Mouse (Mus musculus): ENCODE measurements around the gene Trip6. TPM values are rescaled to one million over a fixed set of nuclear protein-coding genes. Genes with fewer than 3 reads are reported as not detected.

The Trip6 gene
- polyA plus RNA-seq, 2 experiments, result 4.9 to 7.2 TPM

DNA sequence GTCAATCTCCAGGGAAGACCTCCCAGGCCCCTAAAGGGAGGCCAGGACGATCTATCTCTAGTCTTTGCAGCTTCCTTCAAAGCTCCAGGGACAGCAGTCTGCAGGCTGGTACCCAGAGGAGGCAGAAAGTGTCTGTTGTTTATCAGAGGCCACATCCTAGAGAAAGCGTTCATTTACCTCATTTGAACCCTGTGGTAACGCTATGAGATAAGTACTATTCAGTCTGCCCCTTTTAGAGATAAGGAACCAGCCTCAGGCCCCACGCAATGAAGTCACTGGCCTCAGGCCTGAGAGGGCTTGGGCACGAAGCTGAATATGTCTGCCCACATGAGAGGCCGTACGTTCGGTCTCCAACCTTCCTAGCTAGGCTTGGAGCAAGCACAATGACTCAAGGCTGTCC lies 3.2 kb upstream of the Trip6 start:
- Histone ChIP-seq H3K4me1 (replicated peaks; ENCODE audit: control insufficient read depth in 2 of 2, insufficient read depth in 2 of 2, low read length in 1 of 2) (peaks cover 6 to 15% of the 10 kb centered on the region in 2 experiments), H3K4me2 (ENCODE audit: low read depth) (no peak overlapping the region), H3K9ac (replicated peaks) (no peak overlapping the region), H3K27me3 (ENCODE audit: control insufficient read depth, insufficient read depth, low read length) (no peaks in the 10 kb centered on the region), H3K9me3 (ENCODE audit: control insufficient read depth, low read length) (no peaks in the 10 kb centered on the region), H3K36me3 (replicated peaks; ENCODE audit: control insufficient read depth, insufficient read depth, low read depth) (no peaks in the 10 kb centered on the region), H3K27ac (no peak overlapping the region), H3K4me3 (ENCODE audit: insufficient read depth in 1 of 2, low read depth in 2 of 2, low read length in 2 of 2) (no peak overlapping the region)
- DNase-seq (ENCODE audit: low read depth in 3 of 3, low spot score in 3 of 3) (no peak), ATAC-seq (ENCODE audit: insufficient read depth) (no peak)
- WGBS (ENCODE audit: insufficient replicate concordance), result 29% methylated on average over 8 of the region's 8 CpGs
- TF ChIP-seq EP300 (IDR thresholded peaks at IDR 0.05; ENCODE audit: low read depth) (no peak), CTCF (IDR thresholded peaks at IDR 0.05; ENCODE audit: low read depth) (no peak)

DNA sequence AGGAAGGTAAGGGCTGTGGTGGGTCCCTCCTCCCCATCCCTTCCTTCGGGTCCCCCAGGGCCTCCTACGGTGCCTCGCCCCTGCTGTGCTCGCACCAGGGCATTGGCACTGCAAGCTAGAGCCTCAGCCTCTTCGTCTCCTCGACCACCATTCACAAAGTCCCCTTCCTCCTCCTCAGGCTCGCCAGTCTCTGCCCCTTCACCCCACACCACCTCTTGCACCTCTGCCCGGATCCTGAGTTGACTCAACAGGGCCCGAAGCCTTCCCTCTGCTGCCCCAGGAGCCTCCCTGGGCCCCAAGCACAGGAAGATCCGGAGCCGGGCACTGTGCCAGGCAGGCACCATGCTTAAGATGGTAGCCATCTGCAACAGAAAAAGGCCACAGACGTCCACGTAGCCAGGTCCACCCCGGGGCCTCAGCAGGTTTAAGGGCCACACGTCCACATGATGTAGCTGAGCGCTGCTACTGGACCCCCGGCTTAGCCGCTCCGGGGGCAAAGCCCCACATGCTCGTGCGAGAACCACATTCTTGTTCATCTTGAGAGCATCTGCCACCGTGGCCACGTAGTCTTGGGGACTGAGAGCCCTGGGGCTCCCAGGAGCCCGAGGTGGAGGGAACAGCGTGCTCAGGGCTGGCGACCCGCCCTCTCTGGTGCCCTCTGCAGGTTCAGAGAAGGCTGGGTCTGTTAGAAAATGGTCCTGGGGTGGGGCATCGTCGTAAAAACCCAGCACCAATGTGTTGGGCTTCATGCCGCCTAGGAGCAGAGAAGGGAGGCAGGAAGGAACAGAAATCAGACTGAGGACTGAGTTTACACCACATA lies 1.1 kb upstream of the Trip6 start:
- Histone ChIP-seq H3K4me2 (ENCODE audit: low read depth) (no peak overlapping the region), H3K9ac (replicated peaks) (no peak overlapping the region), H3K4me1 (replicated peaks; ENCODE audit: control insufficient read depth in 2 of 2, insufficient read depth in 2 of 2, low read length in 1 of 2) (peaks cover 6 to 15% of the 10 kb centered on the region in 2 experiments), H3K27ac (no peak overlapping the region), H3K27me3 (ENCODE audit: control insufficient read depth, insufficient read depth, low read length) (no peaks in the 10 kb centered on the region), H3K9me3 (ENCODE audit: control insufficient read depth, low read length) (no peaks in the 10 kb centered on the region), H3K4me3 (ENCODE audit: insufficient read depth in 1 of 2, low read depth in 2 of 2, low read length in 2 of 2) (no peak overlapping the region), H3K36me3 (replicated peaks; ENCODE audit: control insufficient read depth, insufficient read depth, low read depth) (no peaks in the 10 kb centered on the region)
- TF ChIP-seq EP300 (IDR thresholded peaks at IDR 0.05; ENCODE audit: low read depth) (no peak), CTCF (IDR thresholded peaks at IDR 0.05; ENCODE audit: low read depth) (peak; percentile 80)
- DNase-seq (ENCODE audit: low read depth in 3 of 3, low spot score in 3 of 3) (no peak), ATAC-seq (ENCODE audit: insufficient read depth) (peak; percentile 37; the same call in 1 of the 2 replicates)
- 48% methylated on average over 30 of the region's 30 CpGs for WGBS (ENCODE audit: insufficient replicate concordance)

DNA sequence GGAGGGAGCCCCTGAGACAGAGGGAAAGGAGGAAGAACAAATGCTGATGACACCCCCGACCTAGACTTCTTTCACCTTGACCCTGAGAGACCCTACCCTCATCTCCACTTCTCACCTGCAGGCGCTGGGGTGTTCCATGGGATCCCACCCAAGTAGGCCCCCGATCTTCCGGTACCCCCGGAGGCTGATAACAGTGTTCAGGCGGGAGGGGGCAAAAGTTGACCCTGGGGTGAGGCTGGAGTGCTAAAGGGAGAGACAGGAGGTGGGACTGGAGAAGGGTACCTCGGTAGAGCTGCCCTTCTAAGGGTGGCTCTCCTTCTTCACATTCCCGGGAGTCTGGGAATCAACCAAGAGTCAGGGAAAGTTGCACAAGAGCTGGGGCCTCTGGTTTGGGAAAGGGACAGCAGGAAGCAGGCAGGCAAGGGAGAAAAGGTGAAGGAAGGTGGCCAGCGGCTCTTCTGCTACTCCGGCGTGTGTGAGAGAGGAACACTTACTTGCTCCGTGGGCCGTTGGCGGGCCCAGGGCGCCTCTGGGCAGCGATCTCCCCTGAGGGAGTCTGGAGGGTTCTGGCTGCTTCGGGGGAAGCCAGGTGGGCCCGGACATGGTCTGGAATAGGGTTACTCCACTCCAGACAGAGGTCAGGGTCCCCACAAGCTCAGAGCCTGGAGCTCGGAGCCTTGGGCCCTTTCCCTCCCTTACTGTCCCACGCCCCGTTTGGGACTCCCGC lies 575 bp downstream of the Trip6 start:
- TF ChIP-seq EP300 (IDR thresholded peaks at IDR 0.05; ENCODE audit: low read depth) (no peak), CTCF (IDR thresholded peaks at IDR 0.05; ENCODE audit: low read depth) (no peak)
- WGBS (ENCODE audit: insufficient replicate concordance), result 4% methylated on average over 22 of the region's 22 CpGs
- H3K9me3 ChIP-seq (ENCODE audit: control insufficient read depth, low read length), result no peaks in the 10 kb centered on the region
- H3K4me2 ChIP-seq (ENCODE audit: low read depth), result peak overlapping the region; percentile 80
- DNase-seq (ENCODE audit: low read depth in 3 of 3, low spot score in 3 of 3), result no peak
- H3K36me3 ChIP-seq (replicated peaks; ENCODE audit: control insufficient read depth, insufficient read depth, low read depth), result peaks cover 4% of the 10 kb centered on the region; the same call in 1 of the 2 replicates
- H3K4me1 ChIP-seq (replicated peaks; ENCODE audit: control insufficient read depth in 2 of 2, insufficient read depth in 2 of 2, low read length in 1 of 2), result peaks cover 6 to 15% of the 10 kb centered on the region in 2 experiments
- H3K27me3 ChIP-seq (ENCODE audit: control insufficient read depth, insufficient read depth, low read length), result no peaks in the 10 kb centered on the region
- H3K4me3 ChIP-seq (ENCODE audit: insufficient read depth in 1 of 2, low read depth in 2 of 2, low read length in 2 of 2), result peak overlapping the region; percentile 54 to 62
- ATAC-seq (ENCODE audit: insufficient read depth), result peak; percentile 36
- peak overlapping the region; percentile 67 for H3K9ac ChIP-seq (replicated peaks)
- no peak overlapping the region for H3K27ac ChIP-seq

DNA sequence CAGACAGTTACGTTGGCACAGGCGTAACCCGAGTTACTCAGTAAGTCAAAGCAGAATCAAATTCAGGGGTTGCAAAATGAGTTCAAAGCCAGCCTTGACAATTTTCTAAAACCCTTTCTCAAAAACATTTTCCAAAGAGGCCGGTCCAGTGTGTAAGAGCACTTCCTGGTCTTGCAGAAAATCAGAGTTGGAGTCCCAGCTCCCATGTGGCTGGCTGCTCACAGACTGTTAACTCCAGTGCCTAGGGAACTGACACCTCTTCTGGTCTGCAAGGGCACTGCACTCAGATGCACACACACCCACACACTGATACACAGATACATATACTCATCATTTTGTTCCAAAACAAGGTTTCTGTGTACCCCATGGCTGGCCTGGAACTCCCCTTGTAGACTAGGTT lies 5.8 kb downstream of the Trip6 start:
- DNase-seq (ENCODE audit: low read depth in 3 of 3, low spot score in 3 of 3), result no peak

More for the DNA sequence above, 5.8 kb downstream of the Trip6 start:
- ATAC-seq (ENCODE audit: insufficient read depth), result no peak
- peak overlapping the region; percentile 99 for H3K9ac ChIP-seq (replicated peaks)
- peak overlapping the region; percentile 86 for H3K4me2 ChIP-seq (ENCODE audit: low read depth)
- WGBS (ENCODE audit: insufficient replicate concordance), result 93% methylated on average over 4 of the region's 4 CpGs
- peaks cover 22 to 33% of the 10 kb centered on the region in 2 experiments for H3K4me1 ChIP-seq (replicated peaks; ENCODE audit: control insufficient read depth in 2 of 2, insufficient read depth in 2 of 2, low read length in 1 of 2)
- H3K9me3 ChIP-seq (ENCODE audit: control insufficient read depth, low read length), result no peaks in the 10 kb centered on the region
- peaks cover 26% of the 10 kb centered on the region for H3K36me3 ChIP-seq (replicated peaks; ENCODE audit: control insufficient read depth, insufficient read depth, low read depth)
- peak overlapping the region; percentile 94 to 96; a peak in 2 of 4 replicates for H3K4me3 ChIP-seq (ENCODE audit: insufficient read depth in 1 of 2, low read depth in 2 of 2, low read length in 2 of 2)
- TF ChIP-seq CTCF (IDR thresholded peaks at IDR 0.05; ENCODE audit: low read depth) (peak; percentile 10), EP300 (IDR thresholded peaks at IDR 0.05; ENCODE audit: low read depth) (no peak)
- no peaks in the 10 kb centered on the region for H3K27me3 ChIP-seq (ENCODE audit: control insufficient read depth, insufficient read depth, low read length)
- H3K27ac ChIP-seq, result peak overlapping the region; percentile 84
